Mouse (Mus musculus): ENCODE measurements around the gene Fxyd3. TPM values are rescaled to one million over a fixed set of nuclear protein-coding genes. Genes with fewer than 3 reads are reported as not detected.

The Fxyd3 gene
- not detected for polyA plus RNA-seq (2017; shearing (Covaris generic))

DNA sequence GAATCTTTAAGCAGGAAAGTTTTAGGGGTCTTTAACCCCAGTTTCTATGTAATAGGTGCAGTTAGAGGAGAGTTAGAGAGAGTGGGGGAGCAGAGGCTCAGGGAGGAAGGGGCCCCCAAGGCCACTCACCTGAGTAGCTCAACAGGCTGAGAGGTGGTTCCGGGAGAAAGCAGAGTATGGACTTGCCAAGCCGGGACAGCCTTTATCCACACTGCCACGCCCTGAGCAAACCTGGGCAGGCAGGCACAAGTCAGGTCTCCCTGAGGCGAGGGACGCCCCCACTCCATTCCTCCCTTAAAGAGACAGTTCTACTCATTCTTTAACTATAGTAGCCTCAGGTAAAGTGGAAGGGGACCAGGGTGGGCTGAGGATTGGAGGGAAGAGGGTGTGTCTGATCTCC is at the start of gene Fxyd3:
TSS of gene Fxyd3 (minus strand) at position 213 of the 400 bp plus-strand sequence.
- ATAC-seq: no peak

DNA sequence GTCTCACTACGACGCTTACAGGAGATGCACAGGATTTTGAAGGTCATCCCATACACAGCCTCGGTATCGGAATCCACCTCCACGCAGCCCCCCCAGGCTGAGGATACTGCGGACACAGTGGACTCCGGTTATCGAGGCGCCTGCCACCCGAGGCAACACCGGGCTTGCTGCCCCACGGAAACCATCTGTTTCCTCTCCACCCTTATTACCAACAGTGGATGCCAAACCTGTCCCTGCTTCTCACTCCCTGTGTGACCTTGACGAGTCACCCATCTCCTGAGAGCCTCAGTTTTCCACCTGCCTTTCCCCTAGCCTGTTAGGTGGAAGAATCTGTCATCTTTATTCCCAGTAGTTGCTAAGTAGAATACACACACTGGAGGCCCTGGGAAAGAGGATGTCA is 48.6 kb upstream of the Fxyd3 start:
- ATAC-seq: no peak

DNA sequence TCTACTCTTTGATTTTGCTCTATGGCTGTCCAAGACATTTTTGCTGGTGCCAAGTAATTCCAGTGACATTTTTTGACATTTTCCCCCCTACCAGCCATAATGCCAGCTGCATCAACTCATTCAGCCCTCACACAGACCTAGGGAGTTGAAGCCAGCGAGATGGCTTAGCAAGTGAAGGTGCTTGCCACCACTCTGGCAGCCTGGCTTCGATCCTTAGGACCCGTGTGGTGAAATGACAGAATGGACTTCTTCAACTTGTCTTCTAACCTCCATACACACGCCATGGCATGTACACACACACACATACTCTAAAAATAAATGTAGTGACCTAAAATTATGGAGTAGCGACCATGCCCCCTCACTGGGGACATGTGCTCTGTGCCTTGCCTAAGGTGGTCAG is 47.9 kb upstream of the Fxyd3 start:
- ATAC-seq: no peak

DNA sequence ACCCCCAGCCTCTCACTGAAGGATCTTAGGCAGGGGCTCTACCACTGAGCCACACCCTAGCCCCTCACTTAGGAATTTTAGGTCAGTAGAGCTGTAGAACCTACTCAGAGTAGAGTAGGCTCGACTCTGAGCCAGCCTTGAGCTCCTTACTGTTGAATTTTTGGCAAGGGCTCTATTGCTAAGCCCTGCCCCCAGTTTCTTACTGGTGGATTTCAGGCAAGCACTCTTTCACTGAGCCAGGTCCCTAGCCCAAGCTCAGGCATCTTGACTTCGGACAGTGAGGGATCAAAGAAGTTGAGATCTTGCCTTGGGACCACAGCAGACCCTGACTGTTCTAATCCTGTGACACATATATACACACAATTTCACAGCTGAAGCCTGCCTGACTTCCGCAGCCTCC is 47.2 kb upstream of the Fxyd3 start:
- ATAC-seq: no peak

GRCm38 (mm10) chr7:31122641-31123631 is 46.4 kb upstream of the Fxyd3 start:
- no peak for ATAC-seq

GRCm38 (mm10) chr7:31119556-31119955 is 43.1 kb upstream of the Fxyd3 start:
- no peak for ATAC-seq

DNA sequence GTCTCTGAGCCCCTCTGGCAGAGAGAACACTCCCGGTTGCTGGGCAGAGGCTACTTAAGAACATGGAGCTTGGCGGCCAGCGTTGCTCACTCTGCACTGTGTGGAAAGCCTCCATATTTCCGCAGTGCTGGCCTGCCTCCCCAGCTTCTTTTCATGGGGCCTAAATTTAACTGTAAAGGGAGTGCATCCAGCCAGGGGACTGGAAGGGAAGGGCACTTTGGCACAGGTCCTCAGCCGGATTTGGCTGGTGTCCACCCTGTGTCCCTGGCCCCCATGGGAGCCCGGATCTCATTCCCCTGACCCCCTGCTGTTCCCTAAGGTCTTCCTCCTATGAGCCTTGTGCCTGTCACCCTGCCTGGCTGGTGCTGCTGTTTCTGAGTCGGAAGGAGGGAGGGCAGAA is 42.0 kb upstream of the Fxyd3 start:
- ATAC-seq: no peak

DNA sequence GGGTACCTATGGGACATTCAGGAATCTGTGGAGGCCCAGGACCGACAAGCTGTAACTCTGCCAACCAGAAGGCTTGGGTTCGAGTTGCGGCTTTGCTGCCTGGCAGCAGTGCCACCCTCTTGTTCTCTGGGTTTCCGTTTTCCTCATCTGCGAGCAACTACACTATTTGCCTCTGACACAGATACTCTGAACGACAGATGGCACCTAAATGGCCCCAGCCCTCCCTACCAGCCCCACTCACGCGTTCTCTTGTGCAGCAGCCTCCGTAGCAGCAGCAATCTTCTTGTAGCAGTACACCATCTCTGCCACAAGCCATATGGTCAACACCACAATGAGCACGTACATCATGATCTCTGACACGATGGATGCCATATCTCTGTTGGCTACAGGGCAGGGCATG is 41.0 kb upstream of the Fxyd3 start:
- ATAC-seq: no peak

- no peak for ATAC-seq
Observed at GRCm38 (mm10) chr7:31116721-31117145, 40.2 kb upstream of the Fxyd3 start.

- ATAC-seq: no peak
Observed at GRCm38 (mm10) chr7:31115587-31116043, 39.1 kb upstream of the Fxyd3 start.

- no peak for ATAC-seq
Observed at GRCm38 (mm10) chr7:31115182-31115581, 38.7 kb upstream of the Fxyd3 start, which contains the start of gene Hpn. Gene Hpn, minus strand, starts transcription at chr7:31115290.

- ATAC-seq: no peak
Observed at GRCm38 (mm10) chr7:31114646-31115045, 38.1 kb upstream of the Fxyd3 start.

DNA sequence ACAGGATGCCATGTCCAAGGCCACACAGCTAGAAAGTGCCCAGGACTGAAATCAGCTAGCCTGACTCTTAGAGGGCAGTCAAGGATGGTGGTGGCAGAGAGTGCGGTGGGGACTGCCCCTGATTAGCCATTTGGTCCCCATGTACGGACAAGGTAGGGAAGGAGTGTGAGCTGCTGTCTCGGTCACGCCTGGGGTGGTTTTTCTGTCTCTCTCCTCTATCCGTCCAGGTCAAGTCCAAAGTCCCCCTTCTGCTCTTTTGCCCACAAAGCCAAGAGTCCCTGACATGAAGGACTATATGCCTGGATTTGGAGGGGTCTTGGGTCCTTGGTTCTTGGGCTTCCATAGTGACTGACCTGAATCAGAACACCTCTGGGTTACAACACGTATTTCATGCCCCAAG is 37.3 kb upstream of the Fxyd3 start:
- ATAC-seq: no peak

- ATAC-seq: no peak
Observed at GRCm38 (mm10) chr7:31112036-31112435, 35.5 kb upstream of the Fxyd3 start.

DNA sequence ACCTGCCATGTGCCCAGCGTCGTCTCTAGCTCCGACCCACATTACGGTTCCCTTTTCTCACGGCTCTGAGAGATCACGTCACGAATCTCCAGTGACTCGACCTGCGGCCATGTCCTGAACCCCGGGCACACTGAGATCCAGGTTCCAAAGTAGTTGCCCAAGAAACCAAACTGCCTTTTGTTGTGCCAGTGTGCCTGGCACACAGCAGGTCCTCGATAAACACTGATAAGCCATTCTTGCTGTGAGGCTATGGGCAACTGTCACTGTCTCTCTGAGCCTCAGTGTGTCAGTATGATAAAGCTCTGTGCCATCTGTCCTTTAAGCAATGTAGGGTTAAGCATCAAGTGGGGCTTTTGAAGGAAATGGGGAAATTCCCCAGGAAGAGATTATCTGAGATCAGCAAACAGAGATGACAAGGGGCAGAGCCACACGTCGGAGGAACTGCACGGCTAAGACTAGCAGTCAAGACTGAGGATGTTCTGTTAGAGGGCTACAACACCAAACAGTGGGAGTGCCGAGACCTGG is 34.4 kb upstream of the Fxyd3 start:
- peak; percentile 98 for ATAC-seq

DNA sequence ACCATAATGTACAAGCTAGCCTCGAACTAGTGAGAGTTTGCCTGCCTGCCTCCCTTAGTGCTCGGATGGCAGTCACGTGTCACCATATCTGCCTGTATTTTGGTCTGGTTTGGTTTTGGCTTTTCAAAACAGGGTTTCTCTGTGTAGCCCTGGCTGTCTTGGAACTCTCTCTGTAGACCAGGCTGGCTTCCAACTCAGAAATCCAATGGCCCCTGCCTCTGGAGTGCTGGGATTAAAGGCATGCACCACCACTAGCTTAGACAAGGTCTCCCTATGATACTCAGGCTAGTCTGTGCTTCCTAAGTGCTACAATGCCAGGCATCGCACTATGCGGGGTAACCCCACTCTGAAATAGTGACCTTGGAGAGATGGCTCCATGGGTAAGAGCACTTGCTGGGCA is 33.3 kb upstream of the Fxyd3 start:
- no peak for ATAC-seq

DNA sequence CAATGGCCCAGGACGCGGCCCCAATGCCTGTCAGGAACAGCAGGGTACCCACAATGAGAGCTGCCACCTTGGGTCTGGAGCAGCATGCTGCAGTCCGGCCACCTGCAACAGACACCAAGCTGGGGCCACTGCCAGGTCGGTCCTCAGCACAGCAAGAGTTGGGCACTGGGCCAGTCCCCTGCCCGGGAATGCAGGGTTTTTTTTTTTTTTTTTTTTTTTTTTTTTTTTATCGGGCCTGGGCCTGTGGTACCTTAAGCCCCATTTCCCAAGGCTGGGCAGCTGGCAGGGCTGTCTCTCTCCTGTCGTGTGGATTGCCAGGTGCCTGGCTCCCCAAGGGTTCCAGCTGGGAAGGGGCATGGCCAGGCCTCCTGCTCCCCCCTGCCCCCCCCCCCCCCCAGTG is 32.6 kb upstream of the Fxyd3 start:
- no peak for ATAC-seq

- ATAC-seq: no peak
Observed at GRCm38 (mm10) chr7:31107781-31108180, 31.3 kb upstream of the Fxyd3 start.

DNA sequence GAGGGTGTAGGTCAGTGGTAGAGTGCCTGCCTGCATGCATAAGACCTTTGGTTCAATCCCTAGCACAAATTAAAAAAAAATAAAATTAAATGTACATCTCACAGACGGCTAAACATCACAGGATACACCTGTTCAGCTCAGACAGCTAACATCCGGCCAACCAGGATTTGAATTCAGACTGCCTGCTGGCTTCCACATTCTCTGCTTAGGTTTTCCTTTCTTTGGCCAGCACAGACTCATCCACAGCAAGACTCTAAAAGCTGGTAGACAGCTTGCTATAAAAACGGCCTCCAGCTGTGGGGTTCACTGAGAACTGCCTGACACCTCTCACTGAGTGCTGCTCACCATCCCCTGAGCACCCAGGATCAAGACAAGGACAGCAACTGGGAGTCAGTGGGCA is 29.7 kb upstream of the Fxyd3 start:
- no peak for ATAC-seq

- ATAC-seq: no peak
Observed at GRCm38 (mm10) chr7:31105061-31105768, 28.7 kb upstream of the Fxyd3 start.

- ATAC-seq: no peak
Observed at GRCm38 (mm10) chr7:31100786-31101185, 24.3 kb upstream of the Fxyd3 start.

DNA sequence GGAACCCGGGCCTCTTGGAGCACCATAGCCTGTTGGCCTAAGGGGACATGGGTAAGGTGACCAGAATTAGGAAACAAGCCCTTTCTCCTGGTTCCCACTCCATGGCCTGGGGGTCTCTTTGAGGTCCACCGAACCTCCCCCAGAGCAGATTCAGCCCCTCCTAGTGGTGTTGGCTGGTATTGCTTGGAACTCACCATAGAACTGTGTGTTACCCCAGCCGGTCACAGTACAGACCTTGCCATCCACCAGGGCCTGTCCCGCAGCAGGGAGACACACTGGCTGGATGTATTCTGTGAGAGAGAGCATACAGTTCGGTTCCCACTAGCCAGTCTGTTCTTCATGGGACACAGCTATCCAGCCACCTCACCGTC is 23.1 kb upstream of the Fxyd3 start:
- no peak for ATAC-seq
